Mouse (Mus musculus): ENCODE results near the gene Krtap28-10.
"Not testable (repeated sequence)": the region's sequence is repeated elsewhere in the genome, so short reads cannot be mapped to it uniquely, and the experiment has no call there.

The Krtap28-10 gene

GRCm38 (mm10) chr1:83014477-83014876 is 27.8 kb downstream of the Krtap28-10 start:
- DNase-seq (ENCODE audit: low spot score in 2 of 2): no peak

GRCm38 (mm10) chr1:83007471-83007870 is 34.8 kb downstream of the Krtap28-10 start:
- no peak for DNase-seq (ENCODE audit: low spot score in 2 of 2)

- DNase-seq (ENCODE audit: low spot score in 2 of 2): no peak
Observed at GRCm38 (mm10) chr1:83006218-83007179, 35.8 kb downstream of the Krtap28-10 start.

- DNase-seq (ENCODE audit: low spot score in 2 of 2): not testable (repeated sequence)
Observed at GRCm38 (mm10) chr1:83000306-83000705, 42.0 kb downstream of the Krtap28-10 start, which contains the start of gene Gm47959. Gene Gm47959, plus strand, starts transcription at chr1:83000548.

GRCm38 (mm10) chr1:82993947-82994346 is 48.3 kb downstream of the Krtap28-10 start:
- no peak for DNase-seq (ENCODE audit: low spot score in 2 of 2)

DNA sequence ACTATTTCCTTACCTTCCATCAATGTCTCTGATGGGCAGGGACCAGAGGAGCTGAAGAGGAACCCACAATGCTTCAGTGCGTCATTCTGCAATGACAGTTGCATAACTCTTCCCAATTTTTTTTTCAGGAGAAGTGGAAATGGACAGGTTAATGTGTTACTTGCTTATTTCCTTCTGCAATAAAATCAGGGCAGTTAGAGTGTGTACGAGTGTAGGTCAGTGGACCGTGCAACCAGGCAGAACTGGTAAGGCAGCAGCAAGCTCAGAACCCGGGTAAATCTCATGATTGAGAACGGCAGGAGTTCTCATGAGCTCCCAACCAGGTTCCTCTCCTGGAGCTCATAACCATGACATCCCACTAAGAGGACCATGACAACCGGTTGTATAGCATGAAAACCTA is 50.2 kb downstream of the Krtap28-10 start:
- no peak for DNase-seq (ENCODE audit: low spot score in 2 of 2)

DNA sequence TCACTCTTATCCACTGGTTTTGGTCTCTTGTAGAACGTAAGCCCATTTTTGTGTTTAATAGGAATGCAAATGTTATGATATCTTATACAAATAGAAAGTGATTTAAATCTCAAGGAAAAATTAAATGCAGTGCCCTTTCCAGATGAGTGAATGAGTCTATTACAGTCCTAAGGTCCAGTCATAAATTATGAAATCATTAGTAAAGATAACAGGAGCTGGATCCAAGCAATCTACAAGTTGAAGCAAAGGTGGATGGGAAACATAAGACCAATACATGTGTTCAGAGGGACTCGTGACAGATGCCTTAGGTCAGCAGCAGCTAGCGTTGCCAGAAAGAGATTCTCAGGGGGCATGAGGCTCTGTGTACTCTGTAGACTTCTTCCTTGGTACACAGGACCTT is 50.7 kb downstream of the Krtap28-10 start:
- DNase-seq (ENCODE audit: low spot score in 2 of 2): no peak

Data from frontal cortex, postnatal 25 days (tissue).